Mouse (Mus musculus): ENCODE results near the gene AI661453. TPM values are rescaled to one million over a fixed set of nuclear protein-coding genes. Genes with fewer than 3 reads are reported as not detected.

AI661453 gene
- total and polyA plus RNA-seq, 3 experiments: not detected

- no peak overlapping the region for H3K4me3 ChIP-seq (ENCODE audit: control insufficient read depth in 1 of 2, insufficient read depth in 1 of 2, low read depth in 2 of 2, low read length in 2 of 2)
- no peak for DNase-seq (ENCODE audit: low read depth, low spot score)
- no peak overlapping the region for H3K27ac ChIP-seq (ENCODE audit: control insufficient read depth, low read depth, low read length)
- H3K36me3 ChIP-seq (ENCODE audit: control insufficient read depth in 1 of 2, insufficient read depth in 2 of 2, low read length in 2 of 2): no peaks in the 10 kb centered on the region
- no peaks in the 10 kb centered on the region for H3K9me3 ChIP-seq (replicated peaks; ENCODE audit: insufficient read depth, low read length)
- no peaks in the 10 kb centered on the region; a peak in 1 of 4 replicates for H3K4me1 ChIP-seq (ENCODE audit: control insufficient read depth in 1 of 2, insufficient read depth in 2 of 2, low read length in 2 of 2)
- H3K9ac ChIP-seq (ENCODE audit: control insufficient read depth, low read depth, low read length, poor library complexity, severe bottlenecking): no peak overlapping the region
- H3K27me3 ChIP-seq (ENCODE audit: control insufficient read depth in 1 of 2, insufficient read depth in 2 of 2, low read length in 2 of 2): peaks cover 3 to 5% of the 10 kb centered on the region in 2 experiments; a peak in 3 of 4 replicates
- no peaks in the 10 kb centered on the region for H3K79me2 ChIP-seq (ENCODE audit: control insufficient read depth, insufficient read depth, low read length, poor library complexity)
- TF ChIP-seq MAFK (IDR thresholded peaks at IDR 0.05; ENCODE audit: borderline replicate concordance, low read depth, low read length) (no peak), ZC3H11A (IDR thresholded peaks at IDR 0.05; ENCODE audit: low read depth, low read length) (no peak), ZNF384 (IDR thresholded peaks at IDR 0.05; ENCODE audit: low read depth, low read length) (no peak), CTCF (IDR thresholded peaks at IDR 0.05 in 2 of 3, conservative IDR thresholded peaks at IDR 0.05 in 1 of 3; ENCODE audit: control insufficient read depth in 1 of 3, insufficient read depth in 1 of 3, low read depth in 2 of 3, low read length in 3 of 3, poor library complexity in 1 of 3, severe bottlenecking in 1 of 3) (no peak), TAL1 (IDR thresholded peaks at IDR 0.05; ENCODE audit: low read length) (no peak), E2F4 (IDR thresholded peaks at IDR 0.05; ENCODE audit: borderline replicate concordance, low read depth, low read length) (no peak), POLR2AphosphoS5 (IDR thresholded peaks at IDR 0.05; ENCODE audit: borderline replicate concordance, low read depth, low read length) (no peak), GABPA (IDR thresholded peaks at IDR 0.05; ENCODE audit: low read depth, low read length) (no peak), USF2 (IDR thresholded peaks at IDR 0.05; ENCODE audit: borderline replicate concordance in 1 of 2, insufficient read depth in 1 of 2, low read depth in 1 of 2, low read length in 2 of 2) (no peak), UBTF (IDR thresholded peaks at IDR 0.05; ENCODE audit: borderline replicate concordance, insufficient read depth, low read depth, low read length) (no peak), MAX (IDR thresholded peaks at IDR 0.05; ENCODE audit: low read length) (no peak), EP300 (IDR thresholded peaks at IDR 0.05; ENCODE audit: low read depth in 1 of 2, low read length in 2 of 2) (no peak), BHLHE40 (IDR thresholded peaks at IDR 0.05; ENCODE audit: borderline replicate concordance, low read depth, low read length) (no peak), ZMIZ1 (IDR thresholded peaks at IDR 0.05; ENCODE audit: low read depth, low read length) (no peak)
These were observed 31.2 kb downstream of the AI661453 start for GRCm38 (mm10) chr17:47467659-47468058.

GRCm38 (mm10) chr17:47468063-47468462 lies 31.6 kb downstream of the AI661453 start:
- no peak overlapping the region for H3K9ac ChIP-seq (ENCODE audit: control insufficient read depth, low read depth, low read length, poor library complexity, severe bottlenecking)
- no peaks in the 10 kb centered on the region for H3K9me3 ChIP-seq (replicated peaks; ENCODE audit: insufficient read depth, low read length)
- H3K4me1 ChIP-seq (ENCODE audit: control insufficient read depth in 1 of 2, insufficient read depth in 2 of 2, low read length in 2 of 2): no peaks in the 10 kb centered on the region; a peak in 1 of 4 replicates
- no peak overlapping the region for H3K27ac ChIP-seq (ENCODE audit: control insufficient read depth, low read depth, low read length)
- no peak for DNase-seq (ENCODE audit: low read depth, low spot score)
- H3K4me3 ChIP-seq (ENCODE audit: control insufficient read depth in 1 of 2, insufficient read depth in 1 of 2, low read depth in 2 of 2, low read length in 2 of 2): no peak overlapping the region
- H3K36me3 ChIP-seq (ENCODE audit: control insufficient read depth in 1 of 2, insufficient read depth in 2 of 2, low read length in 2 of 2): no peaks in the 10 kb centered on the region
- no peaks in the 10 kb centered on the region for H3K79me2 ChIP-seq (ENCODE audit: control insufficient read depth, insufficient read depth, low read length, poor library complexity)
- TF ChIP-seq KAT2A (conservative IDR thresholded peaks at IDR 0.05; ENCODE audit: low read depth, low read length) (no peak), ZC3H11A (IDR thresholded peaks at IDR 0.05; ENCODE audit: low read depth, low read length) (no peak), MYC (IDR thresholded peaks at IDR 0.05; ENCODE audit: low read depth, low read length) (no peak), HCFC1 (IDR thresholded peaks at IDR 0.05; ENCODE audit: low read depth, low read length) (no peak), CTCF (IDR thresholded peaks at IDR 0.05 in 2 of 3, conservative IDR thresholded peaks at IDR 0.05 in 1 of 3; ENCODE audit: control insufficient read depth in 1 of 3, insufficient read depth in 1 of 3, low read depth in 2 of 3, low read length in 3 of 3, poor library complexity in 1 of 3, severe bottlenecking in 1 of 3) (no peak), ETS1 (IDR thresholded peaks at IDR 0.05; ENCODE audit: low read depth, low read length) (no peak), JUND (IDR thresholded peaks at IDR 0.05; ENCODE audit: low read depth, low read length) (no peak), NRF1 (IDR thresholded peaks at IDR 0.05; ENCODE audit: insufficient read depth, low read depth, low read length, poor library complexity, severe bottlenecking) (no peak), POLR2A (IDR thresholded peaks at IDR 0.05; ENCODE audit: control insufficient read depth in 1 of 2, insufficient read depth in 1 of 2, low read depth in 1 of 2, low read length in 2 of 2, poor library complexity in 1 of 2) (no peak)
- H3K27me3 ChIP-seq (ENCODE audit: control insufficient read depth in 1 of 2, insufficient read depth in 2 of 2, low read length in 2 of 2): peaks cover 3 to 5% of the 10 kb centered on the region in 2 experiments; a peak in 3 of 4 replicates
